7 mouse cellular contexts compared by ENCODE assay signal in genomic region chr5:21701351-21702008, GRCm38 (mm10). TPM values are rescaled to one million over a fixed set of nuclear protein-coding genes. Genes with fewer than 3 reads are reported as not detected.
A peak's percentile ranks its signal among the peaks of the same experiment; 100 is the strongest.
DNase-seq lines count a peak whose midpoint lies in the region; ATAC-seq and TF ChIP-seq lines count a peak whose summit lies in the region.

Gene Napepld, minus strand, starts transcription at chr5:21701396.

- peak; percentile 100 for DNase-seq in adrenal gland, postnatal 10 days
- peak; percentile 99 for DNase-seq in embryonic facial prominence, embryonic 10.5 days (ENCODE audit: low spot score)
- DNase-seq in gonadal fat pad, adult 2 months (ENCODE audit: low read depth) = peak; percentile 87
- peak; percentile 99 for DNase-seq in left cerebral cortex, postnatal 4 days

- peak within 1 kb of the TSS; percentile 98 for H3K27ac ChIP-seq in embryonic facial prominence, embryonic 10.5 days (replicated peaks)
- peak within 1 kb of the TSS; percentile 97 for H3K27ac ChIP-seq in intestine, postnatal 0 days (ENCODE audit: low read depth, low read length)
- peak within 1 kb of the TSS; percentile 98 for H3K27ac ChIP-seq in midbrain, embryonic 12.5 days (replicated peaks)
- H3K27ac ChIP-seq in small intestine, adult 2 months (ENCODE audit: insufficient read depth, low read depth, low read length) = peak within 1 kb of the TSS; percentile 93

- H3K9me3 ChIP-seq in embryonic facial prominence, embryonic 10.5 days = no peaks in the 10 kb centered on the region
- no peaks in the 10 kb centered on the region for H3K9me3 ChIP-seq in intestine, postnatal 0 days (ENCODE audit: control insufficient read depth)
- no peaks in the 10 kb centered on the region for H3K9me3 ChIP-seq in midbrain, embryonic 12.5 days

- H3K9ac ChIP-seq in intestine, postnatal 0 days (ENCODE audit: low read depth, low read length) = peak within 1 kb of the TSS; percentile 69
- peak within 1 kb of the TSS; percentile 83 for H3K9ac ChIP-seq in midbrain, embryonic 12.5 days (replicated peaks)

- peak within 1 kb of the TSS; percentile 77 for H3K4me2 ChIP-seq in intestine, postnatal 0 days (replicated peaks; ENCODE audit: low read depth)
- peak within 1 kb of the TSS; percentile 61 for H3K4me2 ChIP-seq in midbrain, embryonic 12.5 days (replicated peaks)

- no peaks in the 10 kb centered on the region for H3K27me3 ChIP-seq in embryonic facial prominence, embryonic 10.5 days (replicated peaks; ENCODE audit: low read depth, poor library complexity, severe bottlenecking)
- no peaks in the 10 kb centered on the region for H3K27me3 ChIP-seq in intestine, postnatal 0 days (replicated peaks; ENCODE audit: control insufficient read depth, insufficient read depth, low read length)
- H3K27me3 ChIP-seq in midbrain, embryonic 12.5 days = no peaks in the 10 kb centered on the region
- no peaks in the 10 kb centered on the region for H3K27me3 ChIP-seq in small intestine, adult 2 months (ENCODE audit: control insufficient read depth, insufficient read depth, low read length)

- no peaks in the 10 kb centered on the region for H3K36me3 ChIP-seq in embryonic facial prominence, embryonic 10.5 days (replicated peaks)
- H3K36me3 ChIP-seq in intestine, postnatal 0 days (ENCODE audit: control insufficient read depth, insufficient read depth) = no peaks in the 10 kb centered on the region
- H3K36me3 ChIP-seq in midbrain, embryonic 12.5 days = no peaks in the 10 kb centered on the region
- no peaks in the 10 kb centered on the region for H3K36me3 ChIP-seq in small intestine, adult 2 months (ENCODE audit: control insufficient read depth, insufficient read depth, low read length)

- intact Hi-C loops in left cerebral cortex, postnatal 4 days (cut with DNase I) = no loop called here

- under 1% methylated on average over 59 of the region's 59 CpGs for WGBS in embryonic facial prominence, embryonic 10.5 days
- WGBS in intestine, postnatal 0 days = under 1% methylated on average over 58 of the region's 59 CpGs
- 0% methylated on average over 52 of the region's 59 CpGs for WGBS in midbrain, embryonic 12.5 days
- under 1% methylated on average over 59 of the region's 59 CpGs for WGBS in small intestine, adult 2 months

- H3K4me3 ChIP-seq in embryonic facial prominence, embryonic 10.5 days = peak within 1 kb of the TSS; percentile 78
- H3K4me3 ChIP-seq in intestine, postnatal 0 days (ENCODE audit: low read depth, low read length) = peak within 1 kb of the TSS; percentile 60
- H3K4me3 ChIP-seq in midbrain, embryonic 12.5 days = peak within 1 kb of the TSS; percentile 71
- H3K4me3 ChIP-seq in small intestine, adult 2 months (ENCODE audit: low read depth, low read length) = peak within 1 kb of the TSS; percentile 75

- no peak for TF ChIP-seq CTCF in intestine, postnatal 0 days (IDR thresholded peaks at IDR 0.05; ENCODE audit: low read depth)
- no peak for TF ChIP-seq CTCF in small intestine, adult 2 months (IDR thresholded peaks at IDR 0.05; ENCODE audit: extremely low read depth, insufficient read length, insufficient replicate concordance, low read depth, low read length)

- H3K4me1 ChIP-seq in embryonic facial prominence, embryonic 10.5 days = no peaks in the 10 kb centered on the region
- no peaks in the 10 kb centered on the region for H3K4me1 ChIP-seq in intestine, postnatal 0 days (replicated peaks; ENCODE audit: control insufficient read depth, insufficient read depth, low read length)
- peaks cover 7% of the 10 kb centered on the region; the same call in 1 of the 2 replicates for H3K4me1 ChIP-seq in midbrain, embryonic 12.5 days
- H3K4me1 ChIP-seq in small intestine, adult 2 months (ENCODE audit: control insufficient read depth, insufficient read depth, insufficient read length, low read length) = peaks cover 3% of the 10 kb centered on the region

- TF ChIP-seq POLR2A in small intestine, adult 2 months (IDR thresholded peaks at IDR 0.05; ENCODE audit: low read depth, low read length) = peak; percentile 96

- ATAC-seq in intestine, postnatal 0 days = peak; percentile 100
- ATAC-seq in midbrain, embryonic 12.5 days (ENCODE audit: low FRiP score, low read depth) = peak; percentile 99

RNA-seq across cellular contexts. Expression of gene Napepld, which starts in this region (rescaled TPM):
- total RNA-seq in adrenal gland, postnatal 10 days (2021) = 10 to 100 TPM; 10.8 to 17.4 TPM
- 4.8 and 5.0 TPM in 2 replicates for polyA plus RNA-seq in embryonic facial prominence, embryonic 10.5 days (2016; fragmentation: Nextera tagmentation; extraction: Ambion mirVana)
- polyA plus RNA-seq in gonadal fat pad, adult 2 months (2012; rRNA removed) = 11.1 and 11.2 TPM in 2 replicates
- polyA plus RNA-seq in intestine, postnatal 0 days (2015; fragmentation: Nextera tagmentation; extraction: Ambion mirVana) = 2.1 and 2.3 TPM in 2 replicates
- total RNA-seq in left cerebral cortex, postnatal 4 days (2021) = 1 to 10 TPM; 2.3 to 2.8 TPM
- polyA plus RNA-seq in midbrain, embryonic 12.5 days (2016; fragmentation: Nextera tagmentation; extraction: Ambion mirVana) = 10.2 and 10.9 TPM in 2 replicates
- 0.85 and 1.3 TPM in 2 replicates for polyA plus RNA-seq in small intestine, adult 2 months (2012; rRNA removed)

Comparison
In these comparisons a context has a peak if more than half of its experiments do, and no peak if none do; other contexts are left out.
1. Peak in every context shown above with its lines: DNase-seq, ATAC-seq, H3K4me3 ChIP-seq and H3K27ac ChIP-seq.